Mouse (Mus musculus): ENCODE measurements around the gene Ttll8.
A peak's percentile ranks its signal among the peaks of the same experiment; 100 is the strongest.

- TF ChIP-seq POLR2A (IDR thresholded peaks at IDR 0.05; ENCODE audit: low read depth, low read length) (peak; percentile 31), CTCF (conservative IDR thresholded peaks at IDR 0.05; ENCODE audit: insufficient read depth, insufficient read length, low read depth, low read length) (0 out of 2 replicates have a peak, but pooled peaks have one; percentile 0)
Observed at GRCm38 (mm10) chr15:88866934-88867356, 87.3 kb downstream of the Ttll8 start.

Measured in kidney, adult 2 months (tissue).